Mouse (Mus musculus): Measurements from ENCODE around the gene Slc25a17. TPM values are rescaled to one million over a fixed set of nuclear protein-coding genes. Genes with fewer than 3 reads are reported as not detected.

Slc25a17 gene
- polyA plus RNA-seq (2014; fragmentation: Nextera tagmentation; extraction: Ambion mirVana): 99.9 and 104 TPM in 2 replicates

- Histone ChIP-seq H3K4me2 (ENCODE audit: low read depth, severe bottlenecking) (peak within 1 kb of the TSS; percentile 74), H3K27me3 (ENCODE audit: control insufficient read depth, insufficient read depth, low read length) (no peaks in the 10 kb centered on the region), H3K36me3 (ENCODE audit: control insufficient read depth, insufficient read depth, low read length) (peaks cover 2% of the 10 kb centered on the region; the same call in 1 of the 2 replicates), H3K4me3 (ENCODE audit: low read depth, low read length) (peak within 1 kb of the TSS; percentile 60), H3K9ac (ENCODE audit: low read length) (peak within 1 kb of the TSS; percentile 75), H3K27ac (replicated peaks; ENCODE audit: low read depth, low read length) (peak within 1 kb of the TSS; percentile 65), H3K4me1 (ENCODE audit: control insufficient read depth, insufficient read depth, low read length) (peaks cover 7% of the 10 kb centered on the region; the same call in 1 of the 2 replicates), H3K9me3 (ENCODE audit: control insufficient read depth, low read length) (no peaks in the 10 kb centered on the region)
- WGBS: 1% methylated on average over 30 of the region's 30 CpGs
- DNase-seq (ENCODE audit: low spot score) (peak; percentile 98), ATAC-seq (ENCODE audit: insufficient number of reproducible peaks, low FRiP score, low TSS enrichment, low read depth) (peak; percentile 98)
Observed at GRCm38 (mm10) chr15:81360345-81361021, at the start of gene Slc25a17. Gene Slc25a17 (minus strand): TSS chr15:81360812.

GRCm38 (mm10) chr15:81408199-81408598, 47.6 kb upstream of the Slc25a17 start, which contains the start of gene Dnajb7:
Gene Dnajb7 (minus strand): TSS chr15:81408299.
- Histone ChIP-seq H3K9ac (ENCODE audit: low read length) (no peak within 1 kb of the TSS), H3K4me1 (ENCODE audit: control insufficient read depth, insufficient read depth, low read length) (no peaks in the 10 kb centered on the region)

GRCm38 (mm10) chr15:81405008-81405407, 44.4 kb upstream of the Slc25a17 start:
- no peak overlapping the region for H3K4me2 ChIP-seq (ENCODE audit: low read depth, severe bottlenecking)
- no peaks in the 10 kb centered on the region for H3K27me3 ChIP-seq (ENCODE audit: control insufficient read depth, insufficient read depth, low read length)
- H3K36me3 ChIP-seq (ENCODE audit: control insufficient read depth, insufficient read depth, low read length): no peaks in the 10 kb centered on the region
- no peak overlapping the region for H3K9ac ChIP-seq (ENCODE audit: low read length)
- WGBS: 90% methylated on average over 3 of the region's 3 CpGs
- no peak overlapping the region for H3K27ac ChIP-seq (replicated peaks; ENCODE audit: low read depth, low read length)
- no peaks in the 10 kb centered on the region for H3K9me3 ChIP-seq (ENCODE audit: control insufficient read depth, low read length)
- no peak for ATAC-seq (ENCODE audit: insufficient number of reproducible peaks, low FRiP score, low TSS enrichment, low read depth)
- DNase-seq (ENCODE audit: low spot score): no peak
- H3K4me1 ChIP-seq (ENCODE audit: control insufficient read depth, insufficient read depth, low read length): no peaks in the 10 kb centered on the region
- no peak overlapping the region for H3K4me3 ChIP-seq (ENCODE audit: low read depth, low read length)

More at GRCm38 (mm10) chr15:81408199-81408598, 47.6 kb upstream of the Slc25a17 start, which contains the start of gene Dnajb7:
- no peaks in the 10 kb centered on the region for H3K9me3 ChIP-seq (ENCODE audit: control insufficient read depth, low read length)
- no peak for ATAC-seq (ENCODE audit: insufficient number of reproducible peaks, low FRiP score, low TSS enrichment, low read depth)
- WGBS: 93% methylated on average over 1 of the region's 1 CpGs
- no peak within 1 kb of the TSS for H3K27ac ChIP-seq (replicated peaks; ENCODE audit: low read depth, low read length)
- H3K4me3 ChIP-seq (ENCODE audit: low read depth, low read length): no peak within 1 kb of the TSS
- no peaks in the 10 kb centered on the region for H3K27me3 ChIP-seq (ENCODE audit: control insufficient read depth, insufficient read depth, low read length)
- H3K4me2 ChIP-seq (ENCODE audit: low read depth, severe bottlenecking): no peak within 1 kb of the TSS
- no peaks in the 10 kb centered on the region for H3K36me3 ChIP-seq (ENCODE audit: control insufficient read depth, insufficient read depth, low read length)
- no peak for DNase-seq (ENCODE audit: low spot score)

- H3K4me2 ChIP-seq (ENCODE audit: low read depth, severe bottlenecking): peak within 1 kb of the TSS; percentile 71
- peak within 1 kb of the TSS; percentile 91 for H3K9ac ChIP-seq (ENCODE audit: low read length)
- peak within 1 kb of the TSS; percentile 93 for H3K4me3 ChIP-seq (ENCODE audit: low read depth, low read length)
- H3K27me3 ChIP-seq (ENCODE audit: control insufficient read depth, insufficient read depth, low read length): no peaks in the 10 kb centered on the region
- H3K9me3 ChIP-seq (ENCODE audit: control insufficient read depth, low read length): no peaks in the 10 kb centered on the region
- H3K36me3 ChIP-seq (ENCODE audit: control insufficient read depth, insufficient read depth, low read length): no peaks in the 10 kb centered on the region
- under 1% methylated on average over 50 of the region's 50 CpGs for WGBS
- H3K27ac ChIP-seq (replicated peaks; ENCODE audit: low read depth, low read length): peak within 1 kb of the TSS; percentile 66
- ATAC-seq (ENCODE audit: insufficient number of reproducible peaks, low FRiP score, low TSS enrichment, low read depth): peak; percentile 99
- no peaks in the 10 kb centered on the region for H3K4me1 ChIP-seq (ENCODE audit: control insufficient read depth, insufficient read depth, low read length)
- peak; percentile 99 for DNase-seq (ENCODE audit: low spot score)
Observed at GRCm38 (mm10) chr15:81399638-81400315, 39.2 kb upstream of the Slc25a17 start, which contains the start of the genes St13 and Xpnpep3. Gene St13 (minus strand): TSS chr15:81400077. Gene Xpnpep3 (plus strand): TSS chr15:81400138.

- peak overlapping the region; percentile 71 for H3K4me2 ChIP-seq (ENCODE audit: low read depth, severe bottlenecking)
- peak overlapping the region; percentile 93 for H3K4me3 ChIP-seq (ENCODE audit: low read depth, low read length)
- no peaks in the 10 kb centered on the region for H3K4me1 ChIP-seq (ENCODE audit: control insufficient read depth, insufficient read depth, low read length)
- peak; percentile 72 for ATAC-seq (ENCODE audit: insufficient number of reproducible peaks, low FRiP score, low TSS enrichment, low read depth)
- H3K36me3 ChIP-seq (ENCODE audit: control insufficient read depth, insufficient read depth, low read length): no peaks in the 10 kb centered on the region
- no peak for DNase-seq (ENCODE audit: low spot score)
- WGBS: 0% methylated on average over 21 of the region's 21 CpGs
- peak overlapping the region; percentile 91 for H3K9ac ChIP-seq (ENCODE audit: low read length)
- no peaks in the 10 kb centered on the region for H3K9me3 ChIP-seq (ENCODE audit: control insufficient read depth, low read length)
- H3K27ac ChIP-seq (replicated peaks; ENCODE audit: low read depth, low read length): peak overlapping the region; percentile 66
- H3K27me3 ChIP-seq (ENCODE audit: control insufficient read depth, insufficient read depth, low read length): no peaks in the 10 kb centered on the region
Observed at GRCm38 (mm10) chr15:81399297-81399637, 38.7 kb upstream of the Slc25a17 start.

- no peaks in the 10 kb centered on the region for H3K27me3 ChIP-seq (ENCODE audit: control insufficient read depth, insufficient read depth, low read length)
- H3K4me1 ChIP-seq (ENCODE audit: control insufficient read depth, insufficient read depth, low read length): no peaks in the 10 kb centered on the region
- peak overlapping the region; percentile 71 for H3K4me2 ChIP-seq (ENCODE audit: low read depth, severe bottlenecking)
- H3K9ac ChIP-seq (ENCODE audit: low read length): no peak overlapping the region; the same call in 1 of the 2 replicates
- no peak overlapping the region for H3K27ac ChIP-seq (replicated peaks; ENCODE audit: low read depth, low read length)
- no peaks in the 10 kb centered on the region for H3K9me3 ChIP-seq (ENCODE audit: control insufficient read depth, low read length)
- no peak for DNase-seq (ENCODE audit: low spot score)
- H3K36me3 ChIP-seq (ENCODE audit: control insufficient read depth, insufficient read depth, low read length): no peaks in the 10 kb centered on the region
- H3K4me3 ChIP-seq (ENCODE audit: low read depth, low read length): peak overlapping the region; percentile 93
- ATAC-seq (ENCODE audit: insufficient number of reproducible peaks, low FRiP score, low TSS enrichment, low read depth): no peak
Observed at GRCm38 (mm10) chr15:81398189-81398588, 37.6 kb upstream of the Slc25a17 start.

- DNase-seq (ENCODE audit: low spot score) (no peak), ATAC-seq (ENCODE audit: insufficient number of reproducible peaks, low FRiP score, low TSS enrichment, low read depth) (no peak)
- H3K4me3 ChIP-seq (ENCODE audit: low read depth, low read length): no peak overlapping the region
- no peak overlapping the region for H3K4me2 ChIP-seq (ENCODE audit: low read depth, severe bottlenecking)
- H3K9ac ChIP-seq (ENCODE audit: low read length): no peak overlapping the region
- H3K36me3 ChIP-seq (ENCODE audit: control insufficient read depth, insufficient read depth, low read length): peaks cover 3% of the 10 kb centered on the region; the same call in 1 of the 2 replicates
- WGBS: 89% methylated on average over 8 of the region's 8 CpGs
- no peaks in the 10 kb centered on the region for H3K27me3 ChIP-seq (ENCODE audit: control insufficient read depth, insufficient read depth, low read length)
- H3K4me1 ChIP-seq (ENCODE audit: control insufficient read depth, insufficient read depth, low read length): no peaks in the 10 kb centered on the region
- no peaks in the 10 kb centered on the region for H3K9me3 ChIP-seq (ENCODE audit: control insufficient read depth, low read length)
- H3K27ac ChIP-seq (replicated peaks; ENCODE audit: low read depth, low read length): no peak overlapping the region
Observed at GRCm38 (mm10) chr15:81394211-81394915, 33.8 kb upstream of the Slc25a17 start.

- Histone ChIP-seq H3K4me2 (ENCODE audit: low read depth, severe bottlenecking) (no peak overlapping the region), H3K27me3 (ENCODE audit: control insufficient read depth, insufficient read depth, low read length) (no peaks in the 10 kb centered on the region), H3K4me3 (ENCODE audit: low read depth, low read length) (no peak overlapping the region), H3K9ac (ENCODE audit: low read length) (no peak overlapping the region), H3K4me1 (ENCODE audit: control insufficient read depth, insufficient read depth, low read length) (no peaks in the 10 kb centered on the region), H3K27ac (replicated peaks; ENCODE audit: low read depth, low read length) (no peak overlapping the region), H3K36me3 (ENCODE audit: control insufficient read depth, insufficient read depth, low read length) (peaks cover 5% of the 10 kb centered on the region; the same call in 1 of the 2 replicates), H3K9me3 (ENCODE audit: control insufficient read depth, low read length) (no peaks in the 10 kb centered on the region)
- no peak for ATAC-seq (ENCODE audit: insufficient number of reproducible peaks, low FRiP score, low TSS enrichment, low read depth)
- no peak for DNase-seq (ENCODE audit: low spot score)
Observed at GRCm38 (mm10) chr15:81392997-81393396, 32.4 kb upstream of the Slc25a17 start.
